Mouse (Mus musculus) hindbrain, embryonic 14.5 days (tissue): ENCODE results near the gene Fkbp1a. TPM values are rescaled to one million over a fixed set of nuclear protein-coding genes. Genes with fewer than 3 reads are reported as not detected.
A peak's percentile ranks its signal among the peaks of the same experiment; 100 is the strongest.

Experiments
- ATAC-seq: fragments of 200-750 bp; cut with Nextera tagmentation; 2 replicates; pipeline ENCODE4 v1.8.0; 2017; ENCODE audit warnings: moderate number of reproducible peaks, mild to moderate bottlenecking, moderate TSS enrichment, moderate library complexity; ENCODE audit not compliant: low FRiP score
- DNase-seq: peaks from one replicate; pipeline ENCODE4 v3.0.0-alpha.2; 2015; ENCODE audit warnings: low spot score
- H3K27ac ChIP-seq: fragments of 300-500 bp; sonication (generic); 2 replicates; pipeline ENCODE4 v1.5.1; 2014; ENCODE audit warnings: mild to moderate bottlenecking, moderate library complexity
- H3K27me3 ChIP-seq: fragments of 300-500 bp; sonication (generic); 2 replicates; pipeline ENCODE4 v1.6.1; 2014; ENCODE audit warnings: mild to moderate bottlenecking, low read length, mixed read lengths; ENCODE audit not compliant: control insufficient read depth, insufficient read depth
- H3K36me3 ChIP-seq: fragments of 300-500 bp; sonication (generic); replicated peaks from 2 replicates; pipeline ENCODE4 v1.6.1; 2014; ENCODE audit not compliant: control insufficient read depth, insufficient read depth
- H3K4me1 ChIP-seq: fragments of 300-500 bp; sonication (generic); replicated peaks from 2 replicates; pipeline ENCODE4 v1.6.1; 2014; ENCODE audit warnings: antibody characterized with exemption, low read length, mixed read lengths; ENCODE audit not compliant: control insufficient read depth, insufficient read depth
- H3K4me2 ChIP-seq: fragments of 300-500 bp; sonication (generic); replicated peaks from 2 replicates; pipeline ENCODE4 v1.6.1; 2014; ENCODE audit warnings: mild to moderate bottlenecking, moderate library complexity
- H3K4me3 ChIP-seq: fragments of 300-500 bp; sonication (generic); replicated peaks from 2 replicates; pipeline ENCODE4 v1.5.1; 2014; ENCODE audit warnings: mild to moderate bottlenecking, low read length
- H3K9ac ChIP-seq: fragments of 300-500 bp; sonication (generic); 2 replicates; pipeline ENCODE4 v1.6.1; 2014
- H3K9me3 ChIP-seq: fragments of 300-500 bp; sonication (generic); 2 replicates; pipeline ENCODE4 v1.6.1; 2016; ENCODE audit warnings: low read length; ENCODE audit not compliant: control insufficient read depth
- WGBS: fragments of 180-500 bp; shearing (Covaris S2); extraction: QIAGEN DNeasy Blood & Tissue Kit; methylation state at CpG from one replicate; pipeline ENCODE4 v1.1.7; 2014; 5-methylcytosine and 5-hydroxymethylcytosine counted together
- polyA plus RNA-seq: library from polyadenylated mRNA; unstranded; fragments of >200 nt; fragmentation: Nextera tagmentation; extraction: Ambion mirVana; gene quantifications from 2 replicates; pipeline ENCODE4 v1.2.1, GENCODE M21; 2014

Gene Fkbp1a
- polyA plus RNA-seq, 1 experiment from 2014 or later: 643 TPM

- H3K9ac ChIP-seq: no peak overlapping the region
- H3K4me1 ChIP-seq: no peaks in the 10 kb centered on the region
- no peak overlapping the region for H3K4me3 ChIP-seq
- H3K4me2 ChIP-seq: no peak overlapping the region
- no peaks in the 10 kb centered on the region for H3K9me3 ChIP-seq
- H3K36me3 ChIP-seq: no peaks in the 10 kb centered on the region; the same call in 1 of the 2 replicates
- no peaks in the 10 kb centered on the region for H3K27me3 ChIP-seq
- DNase-seq: no peak
- ATAC-seq: no peak
- no peak overlapping the region for H3K27ac ChIP-seq
- WGBS: 82% methylated on average over 9 of the region's 9 CpGs
Observed at GRCm38 (mm10) chr2:151587306-151587705, 45.0 kb downstream of the Fkbp1a start.

GRCm38 (mm10) chr2:151598068-151598467, 55.8 kb downstream of the Fkbp1a start:
- Histone ChIP-seq H3K9me3 (no peaks in the 10 kb centered on the region), H3K9ac (no peak overlapping the region), H3K4me3 (no peak overlapping the region), H3K4me2 (no peak overlapping the region), H3K27me3 (no peaks in the 10 kb centered on the region), H3K36me3 (peaks cover 48% of the 10 kb centered on the region), H3K4me1 (peaks cover 13% of the 10 kb centered on the region), H3K27ac (no peak overlapping the region)
- ATAC-seq: no peak
- DNase-seq: no peak
- WGBS: 82% methylated on average over 2 of the region's 2 CpGs

- Histone ChIP-seq H3K4me3 (no peak overlapping the region), H3K4me2 (no peak overlapping the region), H3K9ac (no peak overlapping the region), H3K36me3 (peaks cover 11% of the 10 kb centered on the region), H3K9me3 (no peaks in the 10 kb centered on the region), H3K27me3 (no peaks in the 10 kb centered on the region), H3K27ac (no peak overlapping the region; the same call in 1 of the 2 replicates), H3K4me1 (peaks cover 35% of the 10 kb centered on the region)
- ATAC-seq: no peak
- DNase-seq: no peak
- 61% methylated on average over 4 of the region's 4 CpGs for WGBS
Observed at GRCm38 (mm10) chr2:151602106-151602505, 59.8 kb downstream of the Fkbp1a start.

GRCm38 (mm10) chr2:151603630-151604029, 61.3 kb downstream of the Fkbp1a start:
- no peak overlapping the region for H3K4me3 ChIP-seq
- no peaks in the 10 kb centered on the region for H3K9me3 ChIP-seq
- no peak overlapping the region for H3K9ac ChIP-seq
- H3K27me3 ChIP-seq: no peaks in the 10 kb centered on the region
- peak overlapping the region; percentile 76 for H3K27ac ChIP-seq
- DNase-seq (peak; percentile 67), ATAC-seq (peak; percentile 88)
- H3K36me3 ChIP-seq: peaks cover 9% of the 10 kb centered on the region
- H3K4me2 ChIP-seq: no peak overlapping the region
- WGBS: 7% methylated on average over 4 of the region's 4 CpGs
- H3K4me1 ChIP-seq: peaks cover 35% of the 10 kb centered on the region

GRCm38 (mm10) chr2:151605437-151605987, 63.2 kb downstream of the Fkbp1a start:
- no peak overlapping the region for H3K4me2 ChIP-seq
- 35% methylated on average over 11 of the region's 11 CpGs for WGBS
- H3K27ac ChIP-seq: peak overlapping the region; percentile 52; the same call in 1 of the 2 replicates
- ATAC-seq (peak; percentile 65), DNase-seq (peak; percentile 55)
- no peaks in the 10 kb centered on the region for H3K9me3 ChIP-seq
- no peak overlapping the region for H3K9ac ChIP-seq
- peaks cover 40% of the 10 kb centered on the region for H3K4me1 ChIP-seq
- no peaks in the 10 kb centered on the region; the same call in 1 of the 2 replicates for H3K36me3 ChIP-seq
- H3K27me3 ChIP-seq: no peaks in the 10 kb centered on the region
- no peak overlapping the region for H3K4me3 ChIP-seq

GRCm38 (mm10) chr2:151608435-151608834, 66.2 kb downstream of the Fkbp1a start:
- Histone ChIP-seq H3K36me3 (no peaks in the 10 kb centered on the region), H3K27me3 (no peaks in the 10 kb centered on the region), H3K4me2 (no peak overlapping the region), H3K27ac (no peak overlapping the region), H3K9ac (no peak overlapping the region), H3K4me3 (no peak overlapping the region), H3K4me1 (peaks cover 24% of the 10 kb centered on the region), H3K9me3 (no peaks in the 10 kb centered on the region)
- 33% methylated on average over 1 of the region's 1 CpGs for WGBS
- ATAC-seq: no peak
- DNase-seq: no peak

- DNase-seq (peak; percentile 29), ATAC-seq (0 out of 2 replicates have a peak, but pooled peaks have one; percentile 21)
- Histone ChIP-seq H3K9me3 (no peaks in the 10 kb centered on the region), H3K27me3 (no peaks in the 10 kb centered on the region), H3K9ac (no peak overlapping the region), H3K4me2 (no peak overlapping the region), H3K4me1 (peaks cover 10% of the 10 kb centered on the region; the same call in 1 of the 2 replicates), H3K4me3 (no peak overlapping the region), H3K36me3 (no peaks in the 10 kb centered on the region), H3K27ac (peak overlapping the region; percentile 51; the same call in 1 of the 2 replicates)
- WGBS: 13% methylated on average over 3 of the region's 3 CpGs
Observed at GRCm38 (mm10) chr2:151609974-151610373, 67.7 kb downstream of the Fkbp1a start.

Other genes starting within 250 kb of the Fkbp1a start
- gene 4921509C19Rik, start 66.3 kb upstream of the Fkbp1a start, polyA plus RNA-seq: not detected in 2 replicates
- 255 and 261 TPM in 2 replicates for gene Nsfl1c, start 48.3 kb upstream of the Fkbp1a start, polyA plus RNA-seq
- gene Sdcbp2, start 30.1 kb downstream of the Fkbp1a start, polyA plus RNA-seq: 0.55 and 0.83 TPM in 2 replicates
- gene Snph, start 90.1 kb downstream of the Fkbp1a start, polyA plus RNA-seq: 24.6 and 25.4 TPM in 2 replicates
- gene Rad21l, start 126.0 kb downstream of the Fkbp1a start, polyA plus RNA-seq: 0.29 and 0.35 TPM in 2 replicates
- 25.3 and 28.0 TPM in 2 replicates for gene Tmem74b, start 159.5 kb downstream of the Fkbp1a start, polyA plus RNA-seq
- 60.1 and 60.8 TPM in 2 replicates for gene Psmf1, start 201.7 kb downstream of the Fkbp1a start, polyA plus RNA-seq